Mouse (Mus musculus) intestine, embryonic 15.5 days (tissue): ENCODE data around the gene Olfr552. TPM values are rescaled to one million over a fixed set of nuclear protein-coding genes. Genes with fewer than 3 reads are reported as not detected.
"Not testable (repeated sequence)": the region's sequence is repeated elsewhere in the genome, so short reads cannot be mapped to it uniquely, and the experiment has no call there.

Experiments used
- ATAC-seq: fragments of 200-750 bp; cut with Nextera tagmentation; 2 replicates; pipeline ENCODE4 v1.8.0; 2017; ENCODE audit warnings: moderate TSS enrichment, moderate library complexity
- H3K27ac ChIP-seq: fragments of 300-500 bp; sonication (generic); 2 replicates; pipeline ENCODE4 v1.5.1; 2015; ENCODE audit warnings: mild to moderate bottlenecking, inconsistent platforms
- H3K27me3 ChIP-seq: fragments of 300-500 bp; sonication (generic); replicated peaks from 2 replicates; pipeline ENCODE4 v1.6.1; 2015; ENCODE audit warnings: inconsistent platforms
- H3K36me3 ChIP-seq: fragments of 300-500 bp; sonication (generic); 2 replicates; pipeline ENCODE4 v1.6.1; 2015; ENCODE audit warnings: inconsistent platforms
- H3K4me1 ChIP-seq: fragments of 300-500 bp; sonication (generic); replicated peaks from 2 replicates; pipeline ENCODE4 v1.6.1; 2015; ENCODE audit warnings: inconsistent platforms
- H3K4me2 ChIP-seq: fragments of 300-500 bp; sonication (generic); replicated peaks from 2 replicates; pipeline ENCODE4 v1.6.1; 2015; ENCODE audit warnings: mild to moderate bottlenecking, inconsistent platforms
- H3K4me3 ChIP-seq: fragments of 300-500 bp; sonication (generic); replicated peaks from 2 replicates; pipeline ENCODE4 v1.5.1; 2015; ENCODE audit warnings: inconsistent platforms
- H3K9ac ChIP-seq: fragments of 300-500 bp; sonication (generic); 2 replicates; pipeline ENCODE4 v1.6.1; 2015; ENCODE audit warnings: inconsistent platforms
- H3K9me3 ChIP-seq: fragments of 300-500 bp; sonication (generic); 2 replicates; pipeline ENCODE4 v1.6.1; 2016; ENCODE audit warnings: inconsistent platforms
- WGBS: fragments of 180-500 bp; shearing (Covaris S2); methylation state at CpG from one replicate; pipeline ENCODE4 v1.1.7; 2015; 5-methylcytosine and 5-hydroxymethylcytosine counted together
- polyA plus RNA-seq: library from polyadenylated mRNA; unstranded; fragments of >200 nt; fragmentation: Nextera tagmentation; extraction: Ambion mirVana; gene quantifications from 2 replicates; pipeline ENCODE4 v1.2.1, GENCODE M21; 2015

Olfr552 gene
- not detected in 2 replicates for polyA plus RNA-seq

DNA sequence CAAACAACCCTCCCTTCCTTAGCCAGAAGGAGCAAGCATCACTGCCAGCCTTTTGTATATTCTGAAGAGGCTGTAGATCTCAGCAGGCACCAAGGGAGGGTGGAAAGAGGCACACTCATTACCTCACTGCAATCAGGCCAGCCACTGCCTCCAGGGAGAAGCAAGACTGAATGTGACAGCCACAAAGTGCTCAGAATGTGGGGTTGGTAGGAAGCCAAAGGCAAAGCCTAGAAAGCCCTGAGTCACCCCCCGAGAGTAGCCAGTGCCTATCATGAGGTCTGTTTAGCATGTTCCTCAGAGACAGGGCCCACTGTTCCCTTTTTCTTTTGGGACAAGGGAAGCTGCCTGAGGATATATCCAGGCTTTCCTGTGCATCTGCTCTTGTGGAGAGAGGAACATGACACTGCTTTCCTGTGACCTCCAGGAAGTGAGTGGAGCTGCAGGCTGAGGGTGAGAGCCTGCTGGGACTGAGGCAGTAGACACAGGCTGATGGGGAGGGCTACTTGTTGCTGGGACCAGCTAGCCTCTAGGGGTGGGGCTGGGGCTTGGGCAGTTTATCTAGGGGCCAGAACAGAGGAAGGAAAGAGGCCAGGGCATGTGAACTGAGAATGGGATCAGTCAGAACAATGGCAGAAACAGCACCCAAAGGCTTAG lies at the start of gene Olfr552:
TSS of gene Olfr552 (plus strand) at position 393 of the 654 bp plus-strand sequence.
- no peak within 1 kb of the TSS for H3K27ac ChIP-seq
- ATAC-seq: no peak
- H3K36me3 ChIP-seq: no peaks in the 10 kb centered on the region
- H3K4me3 ChIP-seq: no peak within 1 kb of the TSS
- 83% methylated on average over 1 of the region's 1 CpGs for WGBS
- H3K27me3 ChIP-seq: no peaks in the 10 kb centered on the region
- H3K9ac ChIP-seq: no peak within 1 kb of the TSS
- no peak within 1 kb of the TSS for H3K4me2 ChIP-seq
- no peaks in the 10 kb centered on the region for H3K9me3 ChIP-seq
- H3K4me1 ChIP-seq: no peaks in the 10 kb centered on the region

DNA sequence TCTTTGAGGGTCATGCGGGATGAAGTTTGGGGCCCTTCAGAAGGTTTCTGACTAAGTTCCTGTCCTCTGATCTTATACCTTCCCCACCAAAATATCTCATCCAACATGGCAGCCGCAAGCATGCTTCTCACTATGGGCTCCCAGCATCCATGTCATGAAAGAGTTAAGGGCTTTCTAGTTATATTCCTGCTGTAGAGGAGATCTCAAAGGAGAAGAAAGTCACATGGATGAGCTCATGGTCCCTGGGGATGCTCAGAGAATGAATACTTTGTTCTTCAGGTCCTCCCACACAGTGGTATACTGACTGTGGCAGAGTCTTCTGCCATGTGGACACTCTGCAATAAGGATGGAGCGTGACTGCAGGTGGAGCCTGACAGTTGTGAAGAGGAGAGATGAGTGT lies 48.0 kb upstream of the Olfr552 start, which contains the start of gene Olfr549:
TSS of gene Olfr549 (plus strand) at position 301 of the 400 bp plus-strand sequence.
- Histone ChIP-seq H3K27me3 (no peaks in the 10 kb centered on the region), H3K4me2 (no peak within 1 kb of the TSS), H3K9me3 (no peaks in the 10 kb centered on the region), H3K4me3 (no peak within 1 kb of the TSS), H3K4me1 (no peaks in the 10 kb centered on the region), H3K36me3 (no peaks in the 10 kb centered on the region), H3K9ac (no peak within 1 kb of the TSS), H3K27ac (no peak within 1 kb of the TSS)
- ATAC-seq: no peak
- 85% methylated on average over 3 of the region's 3 CpGs for WGBS

DNA sequence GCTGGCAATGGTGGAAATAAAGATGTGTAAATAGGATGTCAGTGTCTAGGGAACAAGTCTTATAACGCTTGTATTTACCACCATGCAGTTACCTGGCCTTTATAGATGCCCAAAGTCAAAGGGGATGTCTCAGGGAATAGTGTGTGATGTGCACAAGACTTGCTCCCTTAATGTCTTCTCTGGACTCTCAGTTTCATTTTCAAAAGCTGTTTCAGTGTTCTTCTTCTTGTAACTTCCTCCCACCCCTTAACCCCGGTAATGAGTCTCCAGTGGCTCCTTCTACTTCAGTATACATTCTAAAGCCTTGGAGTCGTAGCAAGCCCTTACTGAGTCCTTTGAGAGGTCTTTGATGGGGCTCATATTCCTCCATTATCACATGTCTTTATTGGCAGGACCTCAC lies 44.3 kb upstream of the Olfr552 start:
- H3K4me2 ChIP-seq: no peak overlapping the region
- H3K9ac ChIP-seq: no peak overlapping the region
- no peaks in the 10 kb centered on the region for H3K27me3 ChIP-seq
- WGBS: 60% methylated on average over 3 of the region's 3 CpGs
- no peak overlapping the region for H3K4me3 ChIP-seq
- H3K36me3 ChIP-seq: no peaks in the 10 kb centered on the region
- H3K9me3 ChIP-seq: no peaks in the 10 kb centered on the region
- no peak for ATAC-seq
- no peak overlapping the region for H3K27ac ChIP-seq
- H3K4me1 ChIP-seq: no peaks in the 10 kb centered on the region

DNA sequence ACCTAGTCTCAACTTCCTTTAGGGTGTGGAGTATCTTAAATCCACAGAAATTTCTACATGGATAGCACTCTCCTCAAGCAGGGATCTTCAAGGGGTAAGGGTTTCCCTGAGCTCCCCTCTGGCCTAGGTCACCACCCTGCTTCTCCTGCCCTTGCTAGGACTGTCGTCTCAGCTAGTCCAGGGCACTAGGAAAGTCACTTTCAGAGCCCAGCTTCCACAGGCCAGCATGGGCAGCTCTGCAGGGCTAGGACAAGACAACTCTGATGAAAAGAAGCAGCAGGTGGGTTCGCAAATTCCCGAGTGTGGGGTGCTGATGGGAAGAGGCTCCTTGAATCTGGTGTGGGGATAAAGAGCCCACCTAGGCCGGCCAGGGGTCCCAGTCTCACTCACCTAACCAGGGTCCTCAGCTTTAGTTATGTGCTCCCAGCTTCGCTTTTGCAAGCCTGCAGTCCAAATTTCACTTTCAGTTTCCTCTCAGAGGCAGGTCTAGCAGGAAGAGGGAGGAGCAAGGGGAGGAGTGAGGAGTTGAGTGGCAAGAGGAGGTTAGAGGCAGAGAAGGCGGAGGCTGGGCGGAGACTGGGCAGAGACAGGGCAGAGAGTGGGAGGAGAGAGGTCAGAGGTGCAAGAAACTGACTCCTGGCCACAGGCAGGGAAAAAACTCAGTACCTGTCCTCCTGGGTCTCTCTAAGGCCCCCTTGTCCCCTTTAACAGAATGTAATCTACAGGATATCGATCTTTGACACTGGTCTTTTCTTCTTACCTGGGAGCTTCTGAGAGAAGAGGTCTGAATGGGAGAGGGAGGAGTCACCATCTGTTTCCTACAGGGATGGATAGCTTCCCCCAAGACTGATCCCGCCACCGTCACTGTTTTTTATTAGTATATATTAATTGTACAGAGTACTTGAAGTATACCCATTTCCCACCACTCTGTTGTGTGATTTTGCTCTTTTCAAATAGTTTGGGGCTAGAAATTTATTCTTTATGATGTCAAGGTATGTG lies 32.3 kb upstream of the Olfr552 start, which contains the start of gene Trim21:
TSS of gene Trim21 (minus strand) at position 488 of the 999 bp plus-strand sequence.
- Histone ChIP-seq H3K36me3 (peaks cover 3% of the 10 kb centered on the region; the same call in 1 of the 2 replicates), H3K4me3 (peak within 1 kb of the TSS; percentile 60), H3K9ac (peak within 1 kb of the TSS; percentile 57), H3K4me2 (peak within 1 kb of the TSS; percentile 69), H3K4me1 (no peaks in the 10 kb centered on the region), H3K27ac (no peak within 1 kb of the TSS), H3K27me3 (no peaks in the 10 kb centered on the region), H3K9me3 (no peaks in the 10 kb centered on the region)
- ATAC-seq: peak; percentile 100
- 14% methylated on average over 10 of the region's 10 CpGs for whole genome bisulfite sequencing

DNA sequence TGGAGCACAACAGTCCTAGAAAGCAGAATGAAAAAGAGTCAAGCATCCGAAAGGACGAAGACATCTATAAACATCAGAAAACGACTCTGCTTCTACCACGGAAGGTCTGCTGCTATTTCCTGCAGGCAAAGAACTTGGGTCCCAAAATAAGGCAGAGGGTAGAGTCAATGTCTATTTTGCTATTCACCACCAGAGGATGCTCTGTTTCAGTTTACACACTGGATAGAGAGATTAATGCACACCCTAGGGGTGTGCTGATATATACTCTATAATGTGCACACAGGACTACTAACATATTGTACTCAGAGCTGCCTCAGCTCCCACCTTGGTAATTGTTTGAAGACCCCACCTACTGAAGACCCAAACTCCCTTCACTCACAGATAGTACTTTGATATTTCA lies 31.4 kb upstream of the Olfr552 start:
- Histone ChIP-seq H3K4me3 (no peak overlapping the region), H3K36me3 (no peaks in the 10 kb centered on the region), H3K27me3 (no peaks in the 10 kb centered on the region), H3K27ac (no peak overlapping the region), H3K9ac (no peak overlapping the region), H3K9me3 (no peaks in the 10 kb centered on the region), H3K4me1 (no peaks in the 10 kb centered on the region), H3K4me2 (no peak overlapping the region)
- ATAC-seq: no peak
- WGBS: 81% methylated on average over 4 of the region's 4 CpGs

DNA sequence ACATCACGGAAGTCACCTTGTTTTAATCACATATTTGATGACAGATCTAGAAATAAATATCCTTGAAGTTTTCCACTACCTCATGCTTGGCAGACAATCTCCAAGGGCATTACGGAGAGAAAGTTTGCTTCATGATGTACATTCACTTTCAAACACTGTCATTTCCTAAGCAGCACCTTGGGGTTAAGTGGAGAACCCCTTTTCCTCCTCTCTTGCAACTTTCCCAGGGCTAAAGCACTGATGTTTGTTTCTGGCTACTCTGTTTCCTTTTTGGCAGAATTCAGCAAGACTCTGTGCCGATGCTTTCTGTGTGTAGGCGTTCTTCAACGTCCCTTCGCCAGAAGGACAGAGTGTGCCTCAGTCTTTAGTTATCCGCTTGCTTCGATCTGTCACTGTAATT lies 26.4 kb upstream of the Olfr552 start, which contains the start of gene Olfr550:
TSS of gene Olfr550 (plus strand) at position 301 of the 400 bp plus-strand sequence.
- Histone ChIP-seq H3K9ac (no peak within 1 kb of the TSS), H3K9me3 (no peaks in the 10 kb centered on the region), H3K4me1 (no peaks in the 10 kb centered on the region), H3K27me3 (no peaks in the 10 kb centered on the region), H3K36me3 (no peaks in the 10 kb centered on the region), H3K4me3 (no peak within 1 kb of the TSS), H3K27ac (no peak within 1 kb of the TSS), H3K4me2 (no peak within 1 kb of the TSS)
- 89% methylated on average over 8 of the region's 8 CpGs for WGBS
- no peak for ATAC-seq

DNA sequence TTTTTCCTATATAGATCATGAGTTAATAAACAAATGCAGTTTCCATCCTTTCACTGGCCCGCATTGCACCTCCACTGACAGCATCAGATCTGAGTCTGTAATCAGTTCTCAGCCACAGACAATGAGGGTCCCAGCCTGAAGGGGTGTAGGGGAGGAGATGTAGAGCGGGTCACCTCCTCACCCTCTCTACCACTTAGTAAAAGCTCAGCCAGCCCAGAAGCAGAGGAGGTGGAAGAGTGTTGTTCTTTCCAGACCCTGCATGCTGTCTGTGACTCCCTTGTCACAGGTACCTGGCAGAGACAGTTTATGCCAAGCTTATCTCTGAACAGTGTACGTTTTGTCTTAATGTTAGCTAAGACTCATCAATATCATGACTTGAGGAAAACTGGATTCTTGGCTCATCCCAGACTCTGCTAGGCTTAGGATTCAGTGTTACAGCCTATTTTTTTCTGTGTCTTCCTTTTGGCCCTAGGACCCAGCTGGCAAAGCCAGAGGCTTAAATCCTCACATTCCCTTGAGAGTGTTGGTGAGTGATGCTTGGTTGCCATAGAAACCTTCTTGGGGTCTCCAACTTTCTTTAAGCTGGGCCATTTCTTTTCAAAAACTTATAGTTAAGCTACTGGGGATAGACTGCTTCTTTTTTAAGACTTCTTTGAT lies 24.3 kb upstream of the Olfr552 start:
- no peak overlapping the region for H3K27ac ChIP-seq
- WGBS: 72% methylated on average over 3 of the region's 3 CpGs
- no peak overlapping the region for H3K4me2 ChIP-seq
- H3K9me3 ChIP-seq: no peaks in the 10 kb centered on the region
- ATAC-seq: no peak
- no peaks in the 10 kb centered on the region for H3K4me1 ChIP-seq
- no peaks in the 10 kb centered on the region for H3K27me3 ChIP-seq
- no peak overlapping the region for H3K4me3 ChIP-seq
- H3K9ac ChIP-seq: no peak overlapping the region
- H3K36me3 ChIP-seq: no peaks in the 10 kb centered on the region

DNA sequence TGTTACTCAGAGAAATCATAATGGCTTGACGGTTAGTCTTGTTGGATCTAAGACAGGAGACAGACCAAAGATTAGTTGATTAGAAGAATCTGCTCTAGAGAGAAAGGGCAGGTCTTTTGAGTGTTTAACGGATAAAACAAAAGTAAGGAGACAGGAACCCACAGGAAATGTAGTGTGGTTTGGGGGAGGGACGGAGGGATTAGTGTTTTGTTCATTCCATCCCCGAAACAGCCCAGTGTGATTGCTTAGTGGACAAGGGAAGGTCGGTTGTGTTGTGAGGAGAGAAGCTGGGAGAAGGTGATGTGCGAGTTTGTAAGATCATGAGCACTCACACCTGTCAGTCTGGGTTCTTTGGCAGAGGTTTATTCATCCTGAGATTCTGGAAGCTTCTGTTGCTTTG lies 21.6 kb upstream of the Olfr552 start:
- Histone ChIP-seq H3K4me3 (no peak overlapping the region), H3K36me3 (no peaks in the 10 kb centered on the region), H3K27ac (no peak overlapping the region), H3K27me3 (no peaks in the 10 kb centered on the region), H3K4me2 (no peak overlapping the region), H3K9me3 (no peaks in the 10 kb centered on the region), H3K4me1 (no peaks in the 10 kb centered on the region), H3K9ac (no peak overlapping the region)
- no peak for ATAC-seq
- WGBS: 66% methylated on average over 6 of the region's 6 CpGs

DNA sequence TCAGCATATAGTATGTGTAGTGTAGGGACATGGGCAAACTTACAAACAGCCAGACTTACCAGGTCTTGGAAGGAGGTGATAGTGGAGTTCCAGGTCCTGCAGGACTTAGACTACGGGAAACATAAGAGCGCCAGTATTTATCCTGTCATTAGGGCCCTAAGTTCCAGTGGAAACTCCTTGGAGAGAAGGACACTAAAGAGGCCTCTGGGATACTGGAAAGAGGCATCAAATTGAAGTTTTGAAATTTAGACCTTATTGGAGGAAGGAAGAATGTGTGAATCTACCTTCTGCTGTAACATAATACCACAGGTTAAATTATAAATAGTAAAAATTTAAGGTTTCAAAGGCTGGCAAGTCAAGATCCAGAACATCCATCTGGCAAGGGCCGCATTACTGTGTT lies 5.8 kb upstream of the Olfr552 start, which contains the start of gene Olfr551:
TSS of gene Olfr551 (minus strand) at position 101 of the 400 bp plus-strand sequence.
- no peaks in the 10 kb centered on the region for H3K36me3 ChIP-seq
- no peak within 1 kb of the TSS for H3K4me3 ChIP-seq
- no peak within 1 kb of the TSS for H3K4me2 ChIP-seq
- no peak within 1 kb of the TSS for H3K27ac ChIP-seq
- WGBS: 93% methylated on average over 3 of the region's 3 CpGs
- no peaks in the 10 kb centered on the region for H3K4me1 ChIP-seq
- no peak for ATAC-seq
- H3K27me3 ChIP-seq: no peaks in the 10 kb centered on the region
- H3K9ac ChIP-seq: no peak within 1 kb of the TSS
- H3K9me3 ChIP-seq: no peaks in the 10 kb centered on the region

DNA sequence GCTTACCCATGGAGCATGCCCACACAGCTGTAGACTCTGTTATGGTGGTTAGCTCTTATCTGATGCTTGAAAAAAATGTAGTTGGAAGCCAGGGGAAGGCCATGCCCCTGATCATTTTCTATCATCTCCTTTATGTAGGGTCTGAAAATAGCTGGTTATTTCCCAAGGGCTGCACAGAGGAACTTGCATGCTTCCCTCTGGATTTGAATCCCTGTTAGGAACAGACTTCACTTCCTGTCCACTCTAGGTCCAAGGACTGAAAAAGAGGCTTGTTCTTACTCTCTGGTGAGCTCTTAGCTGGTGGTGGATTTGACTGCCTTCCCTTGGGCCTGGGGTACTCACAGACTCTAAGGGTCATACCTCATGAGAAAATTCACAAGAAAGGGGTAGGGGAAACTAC lies 20.5 kb downstream of the Olfr552 start, which contains the start of gene Olfr553:
TSS of gene Olfr553 (minus strand) at position 101 of the 400 bp plus-strand sequence.
- H3K27me3 ChIP-seq: no peaks in the 10 kb centered on the region
- no peaks in the 10 kb centered on the region for H3K4me1 ChIP-seq
- no peaks in the 10 kb centered on the region for H3K9me3 ChIP-seq
- H3K4me2 ChIP-seq: no peak within 1 kb of the TSS
- H3K36me3 ChIP-seq: no peaks in the 10 kb centered on the region
- H3K27ac ChIP-seq: no peak within 1 kb of the TSS
- H3K9ac ChIP-seq: no peak within 1 kb of the TSS
- no peak for ATAC-seq
- H3K4me3 ChIP-seq: no peak within 1 kb of the TSS

DNA sequence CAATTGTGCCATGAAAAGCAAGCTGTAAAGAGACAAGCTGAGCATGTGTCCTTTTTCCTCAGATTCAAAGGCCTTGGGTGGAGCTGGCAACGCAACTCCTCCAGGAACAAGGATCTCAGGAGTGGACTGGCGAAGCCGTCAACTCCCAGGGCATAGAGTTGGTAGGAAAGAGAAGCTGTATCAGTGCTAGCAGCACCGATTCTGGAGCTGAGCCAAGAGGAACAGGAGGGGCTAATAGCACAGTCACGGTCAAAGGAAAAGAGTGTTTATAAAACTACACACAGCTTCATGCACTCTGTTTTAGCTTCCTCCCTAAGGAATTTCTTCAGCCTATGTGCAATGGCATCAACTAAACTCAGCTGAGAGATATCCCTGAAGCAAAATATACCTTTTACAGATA lies 22.0 kb downstream of the Olfr552 start:
- peak; percentile 43; the same call in 1 of the 2 replicates for ATAC-seq
- no peaks in the 10 kb centered on the region for H3K36me3 ChIP-seq
- H3K9me3 ChIP-seq: no peaks in the 10 kb centered on the region
- no peaks in the 10 kb centered on the region for H3K4me1 ChIP-seq
- no peak overlapping the region for H3K4me3 ChIP-seq
- H3K9ac ChIP-seq: no peak overlapping the region
- H3K27ac ChIP-seq: no peak overlapping the region
- H3K27me3 ChIP-seq: no peaks in the 10 kb centered on the region
- H3K4me2 ChIP-seq: no peak overlapping the region
- WGBS: 49% methylated on average over 5 of the region's 5 CpGs

DNA sequence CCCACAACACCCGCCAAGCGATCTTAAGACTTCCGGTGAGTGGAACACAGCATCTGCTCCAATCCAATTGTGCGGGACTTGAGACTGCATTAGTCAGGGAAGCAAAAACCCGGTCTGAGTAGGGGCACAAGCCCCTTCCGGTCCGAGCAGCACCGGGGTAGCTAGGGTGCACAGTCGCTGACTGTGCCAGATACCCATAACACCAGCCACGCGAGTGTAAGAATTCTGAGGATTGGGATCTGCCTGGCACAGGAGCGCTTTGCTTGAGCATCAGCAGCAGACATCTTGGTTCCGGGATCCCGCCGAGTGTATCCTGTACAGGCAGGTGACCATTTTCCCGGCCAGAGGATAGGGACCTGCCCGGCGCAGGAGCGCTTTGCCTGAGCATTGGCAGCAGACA lies 22.8 kb downstream of the Olfr552 start:
- H3K9ac ChIP-seq, H3K4me2 ChIP-seq, H3K9me3 ChIP-seq, ATAC-seq, H3K4me3 ChIP-seq, H3K27me3 ChIP-seq, H3K36me3 ChIP-seq, H3K4me1 ChIP-seq, H3K27ac ChIP-seq: not testable (repeated sequence)
- 83% methylated on average over 19 of the region's 19 CpGs for WGBS
